Mouse (Mus musculus): ENCODE results near the gene Tmem79.
A peak's percentile ranks its signal among the peaks of the same experiment; 100 is the strongest.
"Not testable (repeated sequence)": the region's sequence is repeated elsewhere in the genome, so short reads cannot be mapped to it uniquely, and the experiment has no call there.

Tmem79 gene

DNA sequence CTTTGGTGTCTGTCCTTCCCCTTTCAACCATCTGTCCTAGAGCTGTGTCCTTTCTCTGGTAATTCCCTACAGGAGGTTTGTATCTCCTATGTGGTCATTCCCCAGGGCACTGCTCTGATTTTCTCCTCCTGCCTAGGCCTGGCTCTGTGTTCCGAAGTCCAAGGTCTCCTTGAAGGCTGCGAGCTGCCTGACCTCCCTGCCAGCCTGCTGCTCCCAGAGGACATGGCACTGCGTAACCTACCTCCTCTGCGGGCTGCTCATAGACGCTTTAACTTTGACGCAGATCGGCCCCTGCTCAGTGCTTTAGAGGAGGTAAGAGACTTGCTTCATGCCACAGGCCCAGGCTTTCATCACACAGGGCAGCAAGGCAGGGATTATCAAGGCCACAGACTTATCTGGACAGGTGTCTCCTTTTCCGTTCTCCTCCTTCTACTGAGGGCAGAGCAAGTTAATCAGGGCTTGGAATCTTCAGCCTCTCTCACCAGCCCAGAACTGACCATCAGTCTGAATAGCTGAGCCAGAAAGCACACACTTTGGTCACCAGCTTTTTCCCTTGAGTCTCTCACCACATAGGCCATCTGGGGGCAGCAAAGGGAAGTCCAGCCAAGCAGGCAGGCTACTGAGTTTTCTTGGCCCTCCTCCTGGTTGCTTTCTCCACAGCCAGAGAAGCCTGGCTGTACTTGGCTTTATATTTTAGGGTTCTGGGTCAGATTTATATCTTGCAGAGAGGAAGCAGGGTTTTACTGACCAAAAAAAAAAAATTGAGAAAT, 18.6 kb upstream of the Tmem79 start:
- DNase-seq (ENCODE audit: low read depth, low spot score): no peak

DNA sequence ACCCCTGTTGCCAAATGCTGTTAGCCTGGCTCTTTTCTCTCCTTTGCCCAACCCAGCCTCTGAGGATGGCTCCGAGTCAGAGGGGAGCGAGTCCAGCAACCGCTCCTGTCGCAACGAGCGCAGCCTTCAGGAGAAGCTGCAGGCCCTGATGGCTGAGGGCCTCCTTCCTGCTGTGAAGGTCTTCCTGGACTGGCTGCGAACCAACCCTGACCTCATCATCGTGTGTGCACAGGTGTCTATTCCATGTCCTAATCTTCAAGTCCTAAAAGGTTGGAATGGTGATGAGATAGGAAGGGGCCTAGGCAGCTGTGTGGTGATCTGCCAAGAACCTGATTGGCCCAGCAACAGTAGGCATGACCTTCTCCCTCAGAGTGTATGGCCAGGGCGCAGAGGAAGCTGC, 17.0 kb upstream of the Tmem79 start:
- DNase-seq (ENCODE audit: low read depth, low spot score): no peak

DNA sequence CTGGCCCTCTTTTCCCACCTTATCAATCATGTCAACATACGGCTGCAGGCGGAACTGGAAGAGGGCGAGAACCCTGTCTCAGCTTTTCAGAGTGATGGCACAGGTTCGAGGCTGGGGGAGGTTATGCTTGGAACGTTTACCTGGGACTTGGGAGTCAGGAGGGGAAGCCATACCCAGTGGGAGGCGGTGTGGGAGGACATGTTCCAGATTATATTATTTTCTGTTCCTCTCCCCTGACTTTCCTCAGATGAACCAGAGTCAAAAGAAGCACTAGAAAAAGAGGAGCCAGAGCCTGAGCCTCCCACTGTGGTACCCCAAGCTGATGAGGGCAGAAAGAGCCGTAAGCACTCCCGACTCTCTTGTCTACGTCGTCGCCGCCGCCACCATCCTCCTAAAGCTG, 14.8 kb upstream of the Tmem79 start:
- DNase-seq (ENCODE audit: low read depth, low spot score): no peak

DNA sequence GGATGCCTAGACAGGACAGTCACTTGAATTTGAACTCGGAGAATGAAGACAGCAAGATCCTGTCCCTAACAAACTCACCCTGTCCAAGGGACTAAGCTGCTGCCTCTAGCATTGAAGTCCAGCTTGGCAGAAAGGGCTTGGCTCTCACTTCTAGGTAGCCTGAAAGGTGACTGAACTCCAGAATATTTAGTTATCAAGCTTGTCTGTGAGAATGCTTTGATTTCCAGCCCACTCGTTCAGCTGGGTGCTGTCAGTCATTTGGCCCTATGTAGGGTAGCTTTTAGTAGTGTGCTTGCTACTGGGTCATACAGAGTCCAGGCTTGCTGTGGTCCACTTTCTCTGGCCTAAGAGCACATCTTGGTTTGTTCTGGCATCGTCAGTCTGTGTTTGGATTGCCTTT, 3.1 kb upstream of the Tmem79 start:
- DNase-seq (ENCODE audit: low read depth, low spot score): no peak

DNA sequence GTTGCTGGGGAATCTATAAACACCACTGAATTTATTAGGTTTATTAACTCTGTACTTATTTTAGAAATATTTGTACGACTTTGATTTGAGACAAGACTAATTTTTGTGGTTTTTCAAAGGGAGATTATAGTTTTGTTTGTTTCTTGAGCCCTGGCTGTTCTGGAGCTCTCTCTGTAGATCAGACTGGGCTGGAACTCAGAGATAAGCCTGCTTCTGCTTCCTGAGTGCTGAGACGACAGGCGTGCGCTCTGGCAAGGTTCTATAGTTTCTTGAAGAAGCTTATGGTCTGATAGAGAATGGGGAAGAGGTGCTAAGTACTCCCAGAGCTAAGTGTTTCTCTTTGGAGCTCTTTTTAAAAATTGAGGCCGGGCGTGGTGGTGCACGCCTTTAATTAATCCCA, 2.4 kb upstream of the Tmem79 start:
- DNase-seq (ENCODE audit: low read depth, low spot score): no peak

DNA sequence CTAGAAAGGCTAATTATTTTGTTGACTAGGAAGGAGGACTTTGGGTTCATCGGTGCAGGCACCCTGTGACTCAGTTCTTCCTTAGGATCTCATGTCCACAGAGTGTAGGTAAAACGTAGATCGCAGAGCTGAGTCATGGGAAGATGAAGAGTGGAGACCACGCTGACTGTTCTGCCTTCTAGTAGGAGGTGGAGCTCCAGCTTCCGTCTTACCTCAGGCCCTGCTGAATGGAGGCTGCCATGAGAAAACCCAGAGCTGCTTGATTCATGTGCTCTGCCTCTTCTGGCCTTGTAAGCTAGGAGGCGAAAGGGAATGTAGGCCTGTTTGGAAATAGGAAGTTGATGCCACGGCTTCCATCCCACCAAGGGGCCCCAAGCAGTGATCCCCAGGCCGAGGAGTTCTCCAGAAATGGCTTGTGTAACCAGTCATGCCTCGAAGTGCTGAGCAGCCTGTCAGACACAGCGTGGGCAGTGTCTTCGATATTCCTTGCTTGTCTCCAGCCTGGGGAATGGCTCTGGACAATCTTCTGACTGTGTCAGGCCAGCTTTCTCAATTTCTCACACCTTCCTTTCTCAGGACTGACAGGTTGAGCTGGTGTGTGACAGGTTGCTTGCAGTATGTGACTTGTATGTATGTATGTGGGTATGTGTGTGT, 1.5 kb upstream of the Tmem79 start:
- no peak for DNase-seq (ENCODE audit: low read depth, low spot score)

DNA sequence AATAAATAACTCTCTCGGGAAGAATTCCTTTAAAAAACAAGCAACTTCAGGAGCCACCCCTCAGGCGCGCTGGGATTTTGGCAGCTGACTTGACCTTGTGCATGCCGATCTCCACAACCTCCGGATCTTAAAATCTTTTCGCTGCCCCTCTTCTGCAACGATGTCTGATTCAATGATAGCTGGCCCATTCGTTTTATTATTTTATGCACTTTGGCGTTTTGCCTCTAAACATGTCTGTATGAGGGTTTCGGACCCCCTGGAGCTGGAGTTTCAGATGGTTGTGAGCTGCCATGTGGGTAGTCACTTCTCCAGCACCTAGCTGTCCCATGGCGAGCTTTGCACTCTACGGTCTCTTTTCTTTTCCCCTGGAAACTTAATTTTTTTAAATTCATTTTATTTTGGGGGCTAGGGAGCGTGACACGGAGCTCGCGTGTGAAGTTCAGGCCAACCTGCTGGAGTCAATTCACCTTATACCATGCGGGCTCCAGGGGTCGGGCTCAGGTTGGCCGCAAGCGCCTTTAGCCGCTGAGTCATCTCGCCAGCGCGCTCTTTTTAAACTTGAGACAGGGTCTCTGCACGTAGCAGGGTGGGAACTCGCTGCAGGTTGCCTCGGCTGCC, 403 bp downstream of the Tmem79 start:
- no peak for DNase-seq (ENCODE audit: low read depth, low spot score)

DNA sequence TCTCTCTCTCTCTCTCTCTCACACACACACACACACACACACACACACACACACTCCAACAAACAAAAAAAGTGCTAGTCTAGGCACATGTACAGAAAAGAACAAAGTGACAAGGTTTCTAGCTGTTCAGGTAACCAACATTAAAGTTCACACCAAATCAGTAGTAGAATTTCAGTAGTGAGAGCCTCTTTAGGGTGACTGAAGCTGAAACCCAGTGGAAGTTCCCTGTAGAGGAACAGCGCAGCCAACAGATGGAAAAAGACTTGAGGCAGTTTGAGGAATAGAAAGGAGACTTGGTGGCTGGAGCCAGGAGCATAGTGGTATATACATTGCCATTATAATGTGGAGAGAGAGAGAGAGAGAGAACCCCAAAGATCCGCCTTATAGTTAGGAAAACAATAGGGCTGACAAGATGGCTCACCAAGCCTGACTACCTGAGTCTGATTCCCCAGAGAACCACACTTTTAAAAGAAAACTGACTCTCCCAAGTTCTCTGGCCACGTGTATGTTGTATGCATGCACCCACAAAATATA, 979 bp downstream of the Tmem79 start:
- DNase-seq (ENCODE audit: low read depth, low spot score): no peak

DNA sequence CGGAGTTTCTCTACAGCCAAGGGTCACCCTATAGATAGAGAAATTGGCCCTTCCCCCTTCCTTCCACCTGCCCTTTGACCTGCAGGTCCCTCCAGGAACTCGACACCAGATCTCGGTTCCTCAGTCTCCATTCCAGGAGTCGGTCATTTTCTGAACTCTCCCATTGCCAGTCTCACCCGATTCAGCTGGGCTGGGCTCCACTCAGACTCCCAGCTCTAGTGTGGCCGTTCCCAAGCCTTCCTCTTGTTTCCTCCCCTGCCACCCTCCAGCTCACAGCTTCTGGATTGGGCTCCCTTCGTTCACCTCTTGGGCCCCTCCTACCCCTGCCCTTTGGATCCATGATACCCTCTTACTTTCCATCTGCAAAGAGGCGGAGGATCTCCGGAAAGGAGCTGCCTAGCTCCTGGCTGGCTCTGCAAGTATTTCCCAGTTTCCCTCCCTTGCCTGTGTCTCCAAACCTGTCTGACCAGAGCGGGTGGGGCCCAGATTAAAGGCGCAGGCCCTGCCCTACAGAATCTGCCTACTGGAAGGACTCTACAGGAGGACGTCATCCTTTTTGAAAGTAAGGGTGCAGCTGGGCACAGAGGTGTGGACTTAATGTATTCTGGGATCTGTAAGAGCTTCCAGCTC, 1.8 kb downstream of the Tmem79 start:
- no peak for DNase-seq (ENCODE audit: low read depth, low spot score)

DNA sequence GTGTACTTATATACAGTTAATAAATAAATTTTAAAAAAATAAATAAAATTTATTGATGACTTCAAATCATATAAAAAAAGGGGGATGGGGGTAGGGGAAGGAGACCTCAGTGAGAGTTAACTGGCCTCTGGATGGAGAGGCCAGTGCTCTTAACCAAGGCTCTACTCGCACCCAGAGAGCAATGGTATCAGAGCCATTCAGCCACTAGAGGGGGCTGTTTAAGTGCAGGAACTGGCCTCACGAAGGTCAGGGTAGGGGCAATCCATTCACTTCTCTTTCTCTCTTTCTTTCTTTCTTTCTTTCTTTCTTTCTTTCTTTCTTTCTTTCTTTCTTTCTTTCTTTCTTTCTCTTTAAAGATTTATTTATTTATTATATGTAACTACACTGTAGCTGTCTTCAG, 4.7 kb downstream of the Tmem79 start:
- no peak for DNase-seq (ENCODE audit: low read depth, low spot score)

DNA sequence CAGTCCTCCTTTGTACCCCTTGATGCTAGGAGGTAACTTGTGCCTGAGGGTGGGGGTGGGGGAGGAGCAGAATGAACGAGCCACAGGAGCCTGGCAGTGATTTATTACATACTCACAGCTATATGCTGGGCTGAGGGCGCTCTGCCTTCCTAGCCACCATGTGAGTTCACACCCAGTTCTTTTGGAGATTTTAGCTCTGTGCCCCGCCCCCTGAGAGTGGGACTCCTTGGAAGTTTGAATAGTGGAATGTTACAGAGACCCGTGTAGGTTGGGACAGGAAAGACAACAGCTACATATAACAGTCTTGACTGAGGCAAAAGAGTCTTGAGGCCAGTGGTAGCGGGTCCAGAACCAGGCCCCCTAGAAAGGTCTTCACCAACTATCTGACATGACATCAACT, 7.0 kb downstream of the Tmem79 start:
- no peak for DNase-seq (ENCODE audit: low read depth, low spot score)

DNA sequence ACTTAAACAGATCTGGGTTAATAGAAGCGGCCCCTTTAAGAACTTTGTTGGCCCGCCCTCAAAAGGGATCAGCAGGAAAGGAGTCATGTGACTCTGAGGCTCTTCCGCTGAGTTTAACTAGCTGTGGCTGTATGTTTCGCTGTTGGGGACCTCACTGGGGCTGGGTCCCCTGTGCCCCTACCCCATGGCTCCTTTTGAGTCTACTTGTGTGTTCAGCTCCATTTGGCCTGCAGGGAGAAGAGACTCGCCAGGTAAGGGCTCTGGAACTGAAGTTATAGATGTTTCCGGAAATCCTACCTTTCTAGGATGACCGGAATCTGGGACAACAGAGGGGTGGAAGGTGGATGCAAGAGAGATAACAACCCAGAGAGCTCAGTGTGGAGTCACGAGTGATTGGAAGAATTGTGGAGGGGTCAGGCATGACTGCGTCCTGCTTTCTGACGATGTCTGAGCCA, 11.0 kb downstream of the Tmem79 start, which contains the start of gene Glmp:
TSS of gene Glmp (plus strand) at position 73 of the 455 bp plus-strand sequence.
- peak; percentile 52 for DNase-seq (ENCODE audit: low read depth, low spot score)

DNA sequence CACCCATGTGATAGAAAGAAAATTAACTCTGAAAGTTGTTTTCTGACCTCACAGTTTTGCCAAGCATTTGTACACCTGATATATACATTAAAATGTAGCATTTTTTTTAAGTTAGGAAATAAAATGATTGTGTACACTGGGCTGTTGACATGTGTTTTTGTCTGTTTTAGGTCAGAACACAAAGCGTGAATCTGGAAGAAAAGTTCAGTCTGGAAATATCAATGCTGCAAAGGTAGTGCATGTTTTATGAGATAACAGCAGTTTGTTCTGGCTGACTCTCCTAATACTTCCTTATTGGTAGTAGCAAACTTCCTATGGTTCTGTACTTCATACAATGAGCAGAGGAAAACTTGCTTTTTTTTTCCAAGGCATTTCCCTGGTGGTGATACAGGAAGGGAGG, 36.8 kb downstream of the Tmem79 start:
- DNase-seq (ENCODE audit: low read depth, low spot score): no peak

DNA sequence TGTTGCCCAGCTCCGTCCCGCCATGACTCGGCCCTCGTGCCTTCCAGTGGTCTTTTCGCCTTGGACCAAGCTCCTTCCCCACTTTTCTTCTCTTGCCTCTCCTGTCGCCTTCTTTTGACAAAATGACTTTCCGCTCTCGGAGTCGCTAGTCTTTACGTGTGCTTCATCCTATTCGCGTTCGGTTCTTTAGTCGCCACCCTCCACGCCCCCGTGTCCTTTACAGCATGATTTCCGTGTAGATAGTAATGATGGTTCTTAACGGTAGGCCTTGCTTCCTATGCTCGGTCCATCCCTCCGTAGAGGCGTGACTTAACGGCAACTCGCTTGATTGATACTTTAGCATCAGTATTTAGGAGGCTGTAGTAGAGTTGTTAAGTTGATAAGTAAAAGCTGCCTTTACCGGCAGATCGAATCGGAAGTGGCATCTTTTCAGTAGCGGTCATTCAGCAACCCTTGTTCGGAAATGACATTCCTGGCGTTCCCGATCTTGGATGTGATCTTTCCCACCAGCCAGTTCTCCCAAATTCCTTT, 38.6 kb downstream of the Tmem79 start:
- peak; percentile 18 for DNase-seq (ENCODE audit: low read depth, low spot score)

DNA sequence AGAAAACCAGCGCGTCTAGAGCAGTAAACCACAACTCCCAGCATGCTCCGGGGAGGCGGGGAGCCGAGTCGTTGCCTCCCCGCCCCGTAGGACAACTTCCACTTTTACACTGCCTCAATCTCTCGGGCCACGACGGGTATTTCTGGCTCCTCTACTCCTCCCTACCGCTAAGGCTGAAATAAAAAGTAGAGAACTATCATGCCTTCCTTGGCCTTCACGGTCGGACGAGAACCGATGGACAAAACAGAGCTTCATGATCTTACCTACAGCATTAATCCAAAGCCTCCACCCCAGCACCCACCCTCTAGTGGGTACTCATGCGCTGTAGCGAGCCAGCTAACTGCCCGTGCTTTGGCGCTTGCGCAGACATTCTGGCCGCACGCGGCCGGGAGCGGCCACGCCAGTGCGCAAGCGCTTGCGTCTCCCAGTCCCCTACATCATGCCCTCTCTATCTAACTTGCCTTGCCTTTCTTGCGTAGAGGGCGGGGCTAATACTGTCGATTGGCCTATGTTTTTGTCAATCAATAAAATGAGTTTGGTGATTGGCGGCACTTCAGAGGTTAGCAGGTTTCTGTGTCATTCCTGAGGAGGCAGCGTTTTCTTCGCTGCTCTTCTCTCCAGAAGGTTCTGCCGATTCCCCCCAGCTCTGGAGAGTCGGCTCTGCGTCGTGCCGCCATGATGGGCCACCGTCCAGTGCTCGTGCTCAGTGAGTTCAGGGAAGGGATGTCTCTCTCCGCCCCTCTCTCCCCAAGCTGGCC, 39.2 kb downstream of the Tmem79 start, which contains the start of the genes Tsacc and Cct3:
TSS of gene Tsacc (minus strand) at position 439 of the 758 bp plus-strand sequence.
TSS of gene Cct3 (plus strand) at position 556 of the 758 bp plus-strand sequence.
- DNase-seq (ENCODE audit: low read depth, low spot score): peak; percentile 99

DNA sequence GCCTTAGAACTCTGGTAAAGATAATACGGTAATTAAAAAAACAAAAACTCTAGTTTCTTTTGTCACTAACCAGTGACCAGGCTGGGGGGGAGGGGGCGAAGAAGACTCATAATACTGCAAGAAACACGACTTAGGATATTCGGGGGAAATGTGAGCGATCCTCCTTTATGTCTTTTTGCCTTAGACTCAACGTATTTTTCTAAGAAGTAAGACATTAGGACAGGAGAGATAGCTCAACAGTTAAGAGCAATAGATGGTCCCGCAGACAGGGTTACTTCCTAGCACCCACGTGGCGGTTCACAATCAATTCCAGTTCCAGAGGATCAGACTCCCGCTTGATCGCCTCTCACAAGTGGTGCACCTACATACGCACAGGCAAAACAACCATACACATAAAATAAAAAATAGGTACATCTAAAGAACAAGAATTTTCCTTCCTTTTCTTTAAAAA, 39.8 kb downstream of the Tmem79 start:
- DNase-seq (ENCODE audit: low read depth, low spot score): no peak

DNA sequence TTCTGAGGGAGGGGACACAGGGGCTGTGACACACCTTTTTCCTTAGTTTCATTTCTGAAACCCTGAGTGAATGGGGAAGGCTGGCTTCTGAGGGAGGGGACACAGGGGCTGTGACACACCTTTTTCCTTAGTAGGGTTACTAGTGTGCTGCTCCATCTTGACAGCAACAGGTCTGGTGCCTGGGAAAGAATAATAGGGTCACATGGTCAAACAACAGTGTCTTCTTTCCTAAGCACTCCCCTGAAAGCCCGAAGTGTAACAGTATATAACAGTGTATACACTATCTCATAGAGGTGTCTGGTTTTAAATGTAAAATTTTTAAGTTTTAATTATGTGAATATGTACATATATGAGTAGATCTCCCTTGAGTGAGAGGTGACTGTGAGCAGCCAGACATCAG, 40.7 kb downstream of the Tmem79 start:
- DNase-seq (ENCODE audit: low read depth, low spot score): not testable (repeated sequence)

DNA sequence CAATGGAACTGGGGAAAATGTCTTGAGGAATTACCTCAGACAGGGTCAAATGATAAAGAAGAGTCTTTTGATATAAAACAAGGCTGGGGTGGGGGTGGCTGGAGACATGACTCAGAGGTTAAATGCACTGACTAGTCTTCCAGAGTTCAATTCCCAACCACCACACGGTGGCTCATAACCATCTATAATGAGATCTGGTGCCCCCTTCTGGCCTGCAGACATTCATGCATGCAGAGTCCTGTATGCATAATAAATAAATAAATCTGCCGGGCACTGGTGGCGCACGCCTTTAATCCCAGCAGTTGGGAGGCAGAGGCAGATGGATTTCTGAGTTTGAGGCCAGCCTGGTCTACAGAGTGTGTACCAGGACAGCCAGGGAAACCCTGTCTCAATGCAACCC, 44.0 kb downstream of the Tmem79 start:
- no peak for DNase-seq (ENCODE audit: low read depth, low spot score)

DNA sequence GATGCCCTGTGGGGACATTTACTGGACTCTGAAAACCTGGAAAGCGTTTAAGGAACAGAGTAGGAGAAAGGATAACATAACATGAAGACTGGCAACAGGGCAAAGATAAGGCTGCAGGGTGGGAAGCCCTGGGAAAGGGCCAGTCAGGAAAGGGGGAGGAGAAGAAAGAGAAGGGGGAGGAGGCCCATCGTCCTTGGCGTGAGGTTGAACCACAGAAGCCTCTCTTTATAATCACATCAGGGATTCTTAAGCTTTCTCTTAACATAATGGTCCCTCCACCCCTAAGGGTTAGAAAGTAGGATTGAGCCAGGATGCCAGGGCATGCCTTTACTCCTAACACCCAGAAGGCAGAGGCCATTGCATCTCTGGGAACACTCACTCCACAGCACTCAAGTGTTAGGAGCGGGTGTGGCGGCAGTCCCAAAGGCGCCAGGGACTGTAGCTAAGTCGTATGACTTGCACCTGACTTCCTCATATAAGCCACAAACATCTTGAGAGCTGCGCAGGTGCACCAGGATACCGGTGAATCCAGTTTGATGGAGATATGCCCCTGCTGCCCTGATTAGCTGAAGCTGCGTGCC, 47.7 kb downstream of the Tmem79 start:
- not testable (repeated sequence) for DNase-seq (ENCODE audit: low read depth, low spot score)

DNA sequence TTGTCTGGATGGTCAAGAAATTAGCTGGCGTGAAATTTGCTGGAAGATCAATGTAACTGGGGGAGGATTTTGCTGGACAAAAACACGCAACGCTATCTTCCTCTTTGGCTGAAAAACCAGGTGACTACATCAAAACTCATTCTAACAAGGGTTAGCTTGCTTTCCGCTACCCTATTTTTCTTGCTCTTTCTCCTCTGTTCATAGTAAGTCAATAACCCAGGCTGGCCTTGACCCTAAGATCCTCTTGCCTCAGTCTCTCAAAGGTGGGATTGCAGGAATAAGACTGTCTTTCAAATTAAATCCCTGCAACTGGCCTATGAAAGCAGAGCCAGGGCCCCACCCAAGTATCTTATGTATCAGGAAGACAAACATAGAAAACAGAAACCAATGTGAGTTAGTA, 48.8 kb downstream of the Tmem79 start, which contains the start of gene Gm38392:
TSS of gene Gm38392 (minus strand) at position 101 of the 400 bp plus-strand sequence.
- DNase-seq (ENCODE audit: low read depth, low spot score): no peak

Data from brain, embryonic 18.5 days (tissue).